Mouse (Mus musculus) splenic B cell, adult 2 months (primary cell): Measurements from ENCODE around the gene Gm4922.

ENCODE experiments used
- DNase-seq: peaks from one replicate; pipeline ENCODE4 v3.0.0-alpha.2; 2011; ENCODE audit warnings: low read depth, low spot score
- H3K27me3 ChIP-seq: 2 replicates; pipeline ENCODE4 v1.6.1; 2012; ENCODE audit warnings: mild to moderate bottlenecking, low read length, moderate library complexity, mixed read lengths; ENCODE audit not compliant: control insufficient read depth, poor library complexity, insufficient read depth, severe bottlenecking
- H3K36me3 ChIP-seq: 2 replicates; pipeline ENCODE4 v1.6.1; 2012; ENCODE audit warnings: mild to moderate bottlenecking, low read length, moderate library complexity, mixed read lengths; ENCODE audit not compliant: control insufficient read depth, poor library complexity, insufficient read depth, severe bottlenecking

Gm4922 gene

GRCm38 (mm10) chr10:18786693-18787092, at the start of gene Gm4922:
Gene Gm4922, minus strand, starts transcription at chr10:18786793.
- Histone ChIP-seq H3K27me3 (no peaks in the 10 kb centered on the region), H3K36me3 (no peaks in the 10 kb centered on the region)
- no peak for DNase-seq

- DNase-seq = peak; percentile 59
- Histone ChIP-seq H3K27me3 (no peaks in the 10 kb centered on the region; the same call in 1 of the 2 replicates), H3K36me3 (no peaks in the 10 kb centered on the region)
Observed at GRCm38 (mm10) chr10:18835684-18836479, 49.3 kb upstream of the Gm4922 start.

- H3K27me3 ChIP-seq = no peaks in the 10 kb centered on the region; the same call in 1 of the 2 replicates
Observed at GRCm38 (mm10) chr10:18834389-18834788, 47.8 kb upstream of the Gm4922 start.

DNA sequence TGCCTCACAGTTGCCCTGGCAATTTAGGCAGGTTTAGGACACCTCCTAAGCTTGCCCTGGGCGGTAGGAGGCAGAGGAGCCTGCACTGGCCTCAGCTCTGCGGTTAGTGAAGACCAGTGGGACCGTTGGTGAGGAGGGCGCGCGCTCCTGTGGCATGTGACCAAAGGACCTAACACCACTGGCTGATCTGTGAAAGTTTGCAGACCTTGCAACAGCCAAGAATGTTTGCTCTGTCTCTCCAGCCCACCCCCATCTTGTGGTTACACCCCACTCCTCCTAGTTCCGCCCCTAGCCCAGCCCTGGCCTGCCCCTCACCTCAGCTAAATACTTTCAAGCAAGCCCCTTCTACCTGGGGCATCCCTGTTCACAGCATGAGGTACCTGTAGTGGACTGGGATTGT, 45.2 kb upstream of the Gm4922 start:
- Histone ChIP-seq H3K27me3 (no peaks in the 10 kb centered on the region; the same call in 1 of the 2 replicates), H3K36me3 (no peaks in the 10 kb centered on the region)
- DNase-seq = no peak

More at GRCm38 (mm10) chr10:18834389-18834788, 47.8 kb upstream of the Gm4922 start:
- no peaks in the 10 kb centered on the region for H3K36me3 ChIP-seq
- no peak for DNase-seq

DNA sequence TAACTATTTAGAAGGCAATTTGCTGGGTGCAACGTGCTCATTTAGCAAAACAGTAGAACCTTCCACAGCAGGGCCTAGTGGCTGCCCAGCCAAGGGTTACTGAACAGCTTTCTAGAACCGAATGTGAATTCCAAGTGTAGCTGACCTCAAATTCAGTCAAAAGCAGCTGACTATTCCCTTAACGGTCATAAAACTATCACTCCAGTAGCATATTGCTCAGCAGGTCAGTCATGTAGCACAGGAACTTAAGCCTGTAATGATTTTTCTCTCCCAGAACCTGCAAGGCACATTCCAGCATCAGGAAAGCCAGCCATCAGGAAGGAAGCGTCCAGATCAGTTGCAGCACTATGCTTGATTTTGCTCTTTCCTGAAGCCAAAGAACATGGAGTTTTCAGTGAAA, 43.8 kb upstream of the Gm4922 start:
- H3K36me3 ChIP-seq = no peaks in the 10 kb centered on the region
- H3K27me3 ChIP-seq = no peaks in the 10 kb centered on the region
- no peak for DNase-seq

DNA sequence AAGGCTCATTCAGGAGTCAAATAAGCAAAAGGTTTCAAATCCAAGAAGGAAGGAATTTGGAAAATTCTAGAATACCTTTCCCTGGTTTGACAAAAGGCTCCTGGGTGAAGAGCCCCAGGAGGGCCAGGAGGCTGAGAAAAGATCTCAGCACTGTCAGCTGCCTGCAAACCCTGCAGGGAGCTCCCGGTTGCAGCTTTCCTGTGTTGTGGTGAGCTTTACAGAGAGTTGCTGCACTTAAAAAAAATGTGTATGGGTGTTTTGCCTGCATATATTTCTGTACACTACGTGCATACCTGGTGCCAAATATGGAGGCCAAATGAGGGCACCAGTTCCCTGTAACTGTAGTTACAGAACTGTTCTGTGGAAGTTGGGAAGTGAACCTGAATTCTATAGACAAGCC, 41.3 kb upstream of the Gm4922 start:
- H3K27me3 ChIP-seq = no peaks in the 10 kb centered on the region
- H3K36me3 ChIP-seq = no peaks in the 10 kb centered on the region
- no peak for DNase-seq

- DNase-seq = no peak
- Histone ChIP-seq H3K27me3 (no peaks in the 10 kb centered on the region), H3K36me3 (no peaks in the 10 kb centered on the region)
Observed at GRCm38 (mm10) chr10:18826107-18826506, 39.5 kb upstream of the Gm4922 start.

GRCm38 (mm10) chr10:18825143-18825542, 38.5 kb upstream of the Gm4922 start:
- Histone ChIP-seq H3K36me3 (no peaks in the 10 kb centered on the region), H3K27me3 (no peaks in the 10 kb centered on the region)
- no peak for DNase-seq

GRCm38 (mm10) chr10:18816560-18816959, 30.0 kb upstream of the Gm4922 start:
- Histone ChIP-seq H3K36me3 (no peaks in the 10 kb centered on the region), H3K27me3 (no peaks in the 10 kb centered on the region)
- no peak for DNase-seq

DNA sequence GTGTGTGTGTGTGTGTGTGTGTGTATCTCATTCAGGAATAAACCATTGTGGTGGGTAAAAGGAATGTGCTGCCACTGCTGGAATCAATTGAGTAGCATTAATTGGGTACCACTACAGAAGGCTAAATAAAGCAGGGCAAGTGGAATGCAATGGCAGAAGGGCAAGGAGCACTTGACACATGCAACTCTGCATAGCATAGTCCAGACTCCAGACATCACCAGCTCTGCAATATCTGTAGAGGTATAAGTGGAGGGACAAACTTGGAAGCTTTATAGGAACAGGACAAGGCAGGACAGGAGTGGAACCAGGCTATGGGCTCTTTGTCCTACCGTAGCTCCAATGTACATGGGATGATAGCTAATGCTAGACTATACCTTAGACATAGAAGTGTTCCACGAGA, 25.2 kb upstream of the Gm4922 start:
- no peak for DNase-seq
- Histone ChIP-seq H3K36me3 (no peaks in the 10 kb centered on the region), H3K27me3 (no peaks in the 10 kb centered on the region)

DNA sequence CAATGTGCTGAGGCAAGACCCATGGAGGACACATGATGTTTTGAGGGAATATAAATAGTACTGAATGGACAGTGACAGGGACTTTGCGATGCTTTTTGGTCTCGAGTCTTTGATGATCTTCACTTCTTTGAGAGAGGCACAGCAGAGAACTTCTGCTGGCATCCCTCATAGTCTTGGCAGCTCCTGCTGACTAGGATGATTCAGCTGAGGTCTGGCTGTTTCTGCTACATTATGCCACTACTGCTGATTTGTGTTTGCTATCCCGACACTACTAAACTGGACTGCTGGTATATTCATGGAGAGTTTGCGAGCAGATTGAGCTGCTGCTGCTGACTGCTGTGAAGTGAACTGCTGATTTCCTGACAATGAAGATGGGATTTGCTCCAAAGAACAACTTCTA, 3.5 kb upstream of the Gm4922 start:
- no peaks in the 10 kb centered on the region for H3K36me3 ChIP-seq
- DNase-seq = no peak
- H3K27me3 ChIP-seq = no peaks in the 10 kb centered on the region

- no peaks in the 10 kb centered on the region for H3K27me3 ChIP-seq
- DNase-seq = no peak
Observed at GRCm38 (mm10) chr10:18788601-18789000, 2.0 kb upstream of the Gm4922 start.

DNA sequence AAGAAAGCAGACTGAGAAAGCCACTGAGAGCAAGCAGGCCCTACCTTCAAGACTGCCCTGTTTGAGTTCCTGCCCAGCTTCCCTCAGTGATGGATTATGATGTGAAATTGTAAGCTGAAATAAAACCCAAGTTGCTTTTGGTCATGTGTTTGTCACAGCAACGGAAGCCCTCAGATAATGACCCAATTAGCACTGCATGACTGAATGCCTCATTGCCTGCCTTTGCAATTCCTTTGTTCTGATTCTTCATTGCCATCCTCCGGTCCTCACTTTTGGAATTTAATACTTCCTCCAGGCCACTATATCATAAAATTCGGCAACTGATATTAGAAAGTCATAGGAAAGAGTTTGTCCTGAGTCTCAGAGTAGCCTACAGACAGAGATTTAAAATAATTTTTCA, 9.0 kb downstream of the Gm4922 start:
- Histone ChIP-seq H3K27me3 (no peaks in the 10 kb centered on the region), H3K36me3 (no peaks in the 10 kb centered on the region)
- no peak for DNase-seq

More at GRCm38 (mm10) chr10:18788601-18789000, 2.0 kb upstream of the Gm4922 start:
- H3K36me3 ChIP-seq = no peaks in the 10 kb centered on the region

- Histone ChIP-seq H3K27me3 (no peaks in the 10 kb centered on the region), H3K36me3 (no peaks in the 10 kb centered on the region)
- no peak for DNase-seq
Observed at GRCm38 (mm10) chr10:18772537-18773179, 13.9 kb downstream of the Gm4922 start.

- DNase-seq = no peak
- H3K27me3 ChIP-seq = no peaks in the 10 kb centered on the region
Observed at GRCm38 (mm10) chr10:18769909-18770308, 16.7 kb downstream of the Gm4922 start.

More at GRCm38 (mm10) chr10:18769909-18770308, 16.7 kb downstream of the Gm4922 start:
- no peaks in the 10 kb centered on the region for H3K36me3 ChIP-seq
